Mouse (Mus musculus): ENCODE data around the gene Hsd17b13. TPM values are rescaled to one million over a fixed set of nuclear protein-coding genes. Genes with fewer than 3 reads are reported as not detected.

The Hsd17b13 gene
- polyA plus RNA-seq, 1 experiment from 2014 or later, result not detected

GRCm38 (mm10) chr5:103906173-103906572, 71.0 kb downstream of the Hsd17b13 start:
- WGBS (ENCODE audit: missing documents), result 97% methylated on average over 6 of the region's 6 CpGs
- Histone ChIP-seq H3K79me2 (ENCODE audit: inconsistent target) (no peaks in the 10 kb centered on the region), H3K4me3 (ENCODE audit: inconsistent target) (no peak overlapping the region), H3K36me3 (ENCODE audit: inconsistent target) (no peaks in the 10 kb centered on the region), H3K27ac (no peak overlapping the region)

Other genes with a start within 250 kb of the Hsd17b13 start
- gene Klhl8, start 66.2 kb downstream of the Hsd17b13 start, polyA plus RNA-seq (2018), result 1.9 to 2.7 TPM (median 2.1 TPM) in 3 replicates
- gene Hsd17b11, start 44.5 kb upstream of the Hsd17b13 start, polyA plus RNA-seq (2018), result 85.0 to 228 TPM (median 171 TPM) in 3 replicates
- gene Nudt9, start 68.9 kb upstream of the Hsd17b13 start, polyA plus RNA-seq (2018), result 71.3 to 148 TPM (median 96.6 TPM) in 3 replicates
- not detected in 3 replicates for gene Gm17660, start 100.2 kb upstream of the Hsd17b13 start, polyA plus RNA-seq (2018)
- not detected in 3 replicates for gene Sparcl1, start 136.3 kb upstream of the Hsd17b13 start, polyA plus RNA-seq (2018)
- gene Dspp, start 193.3 kb upstream of the Hsd17b13 start, polyA plus RNA-seq (2018), result not detected in 3 replicates
- not detected in 3 replicates for gene Dmp1, start 225.2 kb upstream of the Hsd17b13 start, polyA plus RNA-seq (2018)

Data from macrophage (primary cell).